ENCODE assay signal across 22 mouse cellular contexts in genomic region chr11:84107137-84107536, GRCm38 (mm10). TPM values are rescaled to one million over a fixed set of nuclear protein-coding genes. Genes with fewer than 3 reads are reported as not detected.
DNase-seq lines count a peak whose midpoint lies in the region; TF ChIP-seq lines count a peak whose summit lies in the region.
"Had no signal": no experiment of that assay in that cellular context is flagged by ENCODE, and none has a peak within 500 bp of the region (broad histone marks: within the 10 kb centered on the region; RNA-seq: fewer than 3 reads in every experiment).

No protein-coding gene starts in this region.

- in situ Hi-C loops in CH12.LX (cut with MboI; ENCODE audit: low pct_ligation_motif_present, low pct_unique_long_range_greater_than_20kb, low sequenced_read_pairs) = loop anchor here (5.0 kb wide), 1 partner anchor 35 kb away; no protein-coding TSS in a partner anchor

- DNase-seq in 416B (ENCODE audit: low read depth) (peak; percentile 33), CH12.LX (ENCODE audit: extremely low read depth) (peak; percentile 16), R1 (ENCODE audit: low read depth, low spot score) (peak; percentile 60)
- no peak for DNase-seq in lung, postnatal 14 days
- no peak for DNase-seq in testis, postnatal 10 days (ENCODE audit: low spot score)
- DNase-seq in gastrocnemius, adult 2 months = no peak
- DNase-seq: adrenal gland, adult 8-10 months; adrenal gland, postnatal 14 days; adrenal gland, postnatal 36 days; B cell, adult 2 months; cerebellum, adult 11-12 months; cerebellum, adult 2 months; cerebellum, adult 9-10 months; cerebellum, postnatal 10 days; cerebellum, postnatal 25 days; forebrain, postnatal 0 days had no signal

- no peak for TF ChIP-seq CTCF in CH12.LX (conservative IDR thresholded peaks at IDR 0.05 in 1 of 2, IDR thresholded peaks at IDR 0.05 in 1 of 2; ENCODE audit: low read depth in 2 of 2, low read length in 2 of 2)
- TF ChIP-seq CTCF in gastrocnemius, adult 2 months (IDR thresholded peaks at IDR 0.05) = no peak

- no peak for TF ChIP-seq EP300 in CH12.LX (IDR thresholded peaks at IDR 0.05; ENCODE audit: low read length)

- no peak overlapping the region for H3K27ac ChIP-seq in CH12.LX (ENCODE audit: insufficient read depth, low read depth)
- no peak overlapping the region for H3K27ac ChIP-seq in gastrocnemius, adult 2 months
- H3K27ac ChIP-seq: embryonic facial prominence, embryonic 10.5 days; embryonic facial prominence, embryonic 12.5 days; forebrain, embryonic 13.5 days; forebrain, embryonic 15.5 days had no signal

- H3K9ac ChIP-seq in CH12.LX (ENCODE audit: insufficient read depth, low read depth) = no peak overlapping the region
- H3K9ac ChIP-seq: embryonic facial prominence, embryonic 12.5 days; forebrain, embryonic 13.5 days; forebrain, embryonic 15.5 days; forebrain, postnatal 0 days had no signal

- intact Hi-C loops in gastrocnemius, adult 2 months (cut with DNase I) = no loop called here

- no peak for TF ChIP-seq RAD21 in CH12.LX (IDR thresholded peaks at IDR 0.05; ENCODE audit: low read depth, low read length)

- H3K27me3 ChIP-seq in CH12.LX (replicated peaks) = no peaks in the 10 kb centered on the region
- H3K27me3 ChIP-seq: embryonic facial prominence, embryonic 12.5 days; forebrain, embryonic 13.5 days; forebrain, embryonic 15.5 days; Patski had no signal

- no peaks in the 10 kb centered on the region for H3K79me2 ChIP-seq in CH12.LX (replicated peaks; ENCODE audit: control insufficient read depth, extremely low read depth, insufficient read depth, poor library complexity, severe bottlenecking)

- no peak for TF ChIP-seq POLR2A in CH12.LX (IDR thresholded peaks at IDR 0.05; ENCODE audit: low read depth, low read length)

- dilution Hi-C loops in CH12.LX (cut with MboI; ENCODE audit: extremely low pct_ligation_motif_present, extremely low pct_unique_long_range_greater_than_20kb, low sequenced_read_pairs) = no loop called here

- H3K36me3 ChIP-seq in CH12.LX (replicated peaks in 1 of 2; ENCODE audit: control insufficient read depth in 1 of 2, insufficient read depth in 1 of 2, low read length in 1 of 2) = peaks cover 72 to 97% of the 10 kb centered on the region in 2 experiments

- H3K4me3 ChIP-seq in CH12.LX (replicated peaks in 1 of 3; ENCODE audit: low read depth in 2 of 3, low read length in 2 of 3, poor library complexity in 1 of 3) = no peak overlapping the region
- no peak overlapping the region for H3K4me3 ChIP-seq in gastrocnemius, adult 2 months
- H3K4me3 ChIP-seq: embryonic facial prominence, embryonic 10.5 days; embryonic facial prominence, embryonic 12.5 days; forebrain, embryonic 13.5 days; forebrain, embryonic 15.5 days had no signal

- H3K4me1 ChIP-seq in CH12.LX (ENCODE audit: control insufficient read depth in 1 of 2, insufficient read depth in 2 of 2) = 0 out of 4 replicates have a peak, but pooled peaks cover 0 to 2% of the 10 kb centered on the region in 2 experiments
- H3K4me1 ChIP-seq: embryonic facial prominence, embryonic 10.5 days; embryonic facial prominence, embryonic 12.5 days; forebrain, embryonic 13.5 days; forebrain, embryonic 15.5 days had no signal

- no peak overlapping the region for H3K4me2 ChIP-seq in CH12.LX (ENCODE audit: insufficient read depth, low read depth, poor library complexity, severe bottlenecking)
- H3K4me2 ChIP-seq: embryonic facial prominence, embryonic 12.5 days; forebrain, embryonic 13.5 days; forebrain, embryonic 15.5 days had no signal

- H3K9me3 ChIP-seq in CH12.LX (replicated peaks; ENCODE audit: low read length) = no peaks in the 10 kb centered on the region
- H3K9me3 ChIP-seq: embryonic facial prominence, embryonic 10.5 days; embryonic facial prominence, embryonic 12.5 days; forebrain, embryonic 13.5 days; forebrain, embryonic 15.5 days; G1E had no signal

TF ChIP-seq in CH12.LX, 34 proteins besides CTCF, POLR2A, EP300 and RAD21:
- no peak for TF ChIP-seq MAFK (IDR thresholded peaks at IDR 0.05; ENCODE audit: insufficient replicate concordance, low read length)
- TF ChIP-seq UBTF (IDR thresholded peaks at IDR 0.05; ENCODE audit: low read depth, low read length) = no peak
- no peak for TF ChIP-seq ZNF384 (IDR thresholded peaks at IDR 0.05; ENCODE audit: low read depth, low read length)
- TF ChIP-seq MYC (IDR thresholded peaks at IDR 0.05; ENCODE audit: low read depth, low read length) = no peak
- no peak for TF ChIP-seq NRF1 (IDR thresholded peaks at IDR 0.05; ENCODE audit: low read depth, low read length)
- TF ChIP-seq HCFC1 (IDR thresholded peaks at IDR 0.05; ENCODE audit: low read depth, low read length) = no peak
- TF ChIP-seq JUN (IDR thresholded peaks at IDR 0.05; ENCODE audit: insufficient read depth, low read depth, low read length) = no peak

RNA-seq across cellular contexts. Expression of gene Tada2a, which starts 22.3 kb away (rescaled TPM):
- total RNA-seq in CH12.LX (2012; rRNA removed) (37.5 and 40.8 TPM in 2 replicates), CH12.LX (2014; rRNA removed) (33.1 and 34.1 TPM in 2 replicates)
- polyA plus RNA-seq in CH12.LX (2012; ENCODE audit: insufficient read length, low read depth) = 59.5 and 66.1 TPM in 2 replicates
- 10 to 100 TPM; 11.6 to 12.2 TPM for total RNA-seq in gastrocnemius, adult 2 months (2021)

RNA-seq across cellular contexts. Expression of gene Acaca, which starts 22.3 kb away (rescaled TPM):
- total RNA-seq in CH12.LX (2012; rRNA removed) (61.7 and 76.5 TPM in 2 replicates), CH12.LX (2014; rRNA removed) (35.0 and 36.9 TPM in 2 replicates)
- polyA plus RNA-seq in CH12.LX (2012; ENCODE audit: insufficient read length, low read depth) = 53.5 and 62.6 TPM in 2 replicates
- total RNA-seq in gastrocnemius, adult 2 months (2021) = 10 to 100 TPM; 14.9 to 22.8 TPM

RNA-seq across cellular contexts. Expression of gene Dusp14, which starts 38.1 kb away (rescaled TPM):
- 70.6 and 124 TPM in 2 replicates for total RNA-seq in CH12.LX (2012; rRNA removed)
- total RNA-seq in CH12.LX (2014; rRNA removed) = 101 and 127 TPM in 2 replicates
- 43.0 and 52.7 TPM in 2 replicates for polyA plus RNA-seq in CH12.LX (2012; ENCODE audit: insufficient read length, low read depth)
- 1 to 10 TPM; 6.1 to 7.9 TPM for total RNA-seq in gastrocnemius, adult 2 months (2021)
- total RNA-seq: G1E had no signal
- polyA plus RNA-seq: G1E had no signal

Comparison
In these comparisons a context has a peak if more than half of its experiments do, and no peak if none do; other contexts are left out.
1. DNase-seq: peak in 416B (single experiment), CH12.LX (single experiment) and R1 (single experiment); none in lung, postnatal 14 days (single experiment), testis, postnatal 10 days (single experiment) and gastrocnemius, adult 2 months (single experiment).
2. RNA of gene Dusp14, which starts 38.1 kb away (total RNA-seq): 70.6 to 127 TPM in CH12.LX; 6.1 to 7.9 TPM in gastrocnemius, adult 2 months; every median in the first group is over 4 times any median in the second.